Mouse (Mus musculus): ENCODE results near the gene Olfr196. TPM values are rescaled to one million over a fixed set of nuclear protein-coding genes. Genes with fewer than 3 reads are reported as not detected.
"Not testable (repeated sequence)": the region's sequence is repeated elsewhere in the genome, so short reads cannot be mapped to it uniquely, and the experiment has no call there.

Olfr196 gene
- not detected in 2 replicates for polyA plus RNA-seq (2014; fragmentation: Nextera tagmentation; extraction: Ambion mirVana)

GRCm38 (mm10) chr16:59170354-59170753 lies at the start of gene Olfr196:
Olfr196 (minus strand) TSS chr16:59170454.
- no peak for DNase-seq (ENCODE audit: low spot score)
- 64% methylated on average over 3 of the region's 3 CpGs for WGBS
- no peaks in the 10 kb centered on the region for H3K9me3 ChIP-seq (replicated peaks; ENCODE audit: control insufficient read depth, low read length)
- H3K4me1 ChIP-seq (ENCODE audit: control insufficient read depth, insufficient read depth, low read length) = no peaks in the 10 kb centered on the region
- H3K4me2 ChIP-seq (ENCODE audit: low read depth, low read length) = no peak within 1 kb of the TSS
- no peaks in the 10 kb centered on the region for H3K27me3 ChIP-seq (ENCODE audit: control insufficient read depth, insufficient read depth, low read length)
- no peak within 1 kb of the TSS for H3K4me3 ChIP-seq (ENCODE audit: low read depth, low read length)
- H3K36me3 ChIP-seq (replicated peaks; ENCODE audit: control insufficient read depth, insufficient read depth, low read depth, low read length) = no peaks in the 10 kb centered on the region
- no peak within 1 kb of the TSS for H3K9ac ChIP-seq (replicated peaks; ENCODE audit: low read length)
- ATAC-seq (replicated peaks; ENCODE audit: insufficient number of reproducible peaks, low FRiP score, low TSS enrichment, low read depth) = no peak
- no peak within 1 kb of the TSS for H3K27ac ChIP-seq (replicated peaks; ENCODE audit: low read depth, low read length)

GRCm38 (mm10) chr16:59219667-59220066 lies 49.4 kb upstream of the Olfr196 start, which contains the start of gene Olfr199:
Olfr199 (minus strand) TSS chr16:59219767.
- not testable (repeated sequence) for ATAC-seq (replicated peaks; ENCODE audit: insufficient number of reproducible peaks, low FRiP score, low TSS enrichment, low read depth); H3K4me1 ChIP-seq (ENCODE audit: control insufficient read depth, insufficient read depth, low read length); H3K27ac ChIP-seq (replicated peaks; ENCODE audit: low read depth, low read length); H3K27me3 ChIP-seq (ENCODE audit: control insufficient read depth, insufficient read depth, low read length); H3K9me3 ChIP-seq (replicated peaks; ENCODE audit: control insufficient read depth, low read length); H3K4me2 ChIP-seq (ENCODE audit: low read depth, low read length); H3K9ac ChIP-seq (replicated peaks; ENCODE audit: low read length); H3K36me3 ChIP-seq (replicated peaks; ENCODE audit: control insufficient read depth, insufficient read depth, low read depth, low read length); DNase-seq (ENCODE audit: low spot score); H3K4me3 ChIP-seq (ENCODE audit: low read depth, low read length)
- 71% methylated on average over 1 of the region's 1 CpGs for WGBS

GRCm38 (mm10) chr16:59217861-59218260 lies 47.6 kb upstream of the Olfr196 start:
- not testable (repeated sequence) for H3K9me3 ChIP-seq (replicated peaks; ENCODE audit: control insufficient read depth, low read length); H3K36me3 ChIP-seq (replicated peaks; ENCODE audit: control insufficient read depth, insufficient read depth, low read depth, low read length); H3K4me2 ChIP-seq (ENCODE audit: low read depth, low read length); DNase-seq (ENCODE audit: low spot score); ATAC-seq (replicated peaks; ENCODE audit: insufficient number of reproducible peaks, low FRiP score, low TSS enrichment, low read depth); H3K4me1 ChIP-seq (ENCODE audit: control insufficient read depth, insufficient read depth, low read length); H3K27ac ChIP-seq (replicated peaks; ENCODE audit: low read depth, low read length); H3K27me3 ChIP-seq (ENCODE audit: control insufficient read depth, insufficient read depth, low read length); H3K4me3 ChIP-seq (ENCODE audit: low read depth, low read length); H3K9ac ChIP-seq (replicated peaks; ENCODE audit: low read length)
- WGBS = 91% methylated on average over 3 of the region's 3 CpGs

GRCm38 (mm10) chr16:59203433-59203832 lies 33.2 kb upstream of the Olfr196 start, which contains the start of gene Olfr198:
Olfr198 (minus strand) TSS chr16:59203533.
- H3K27ac ChIP-seq (replicated peaks; ENCODE audit: low read depth, low read length); H3K36me3 ChIP-seq (replicated peaks; ENCODE audit: control insufficient read depth, insufficient read depth, low read depth, low read length); ATAC-seq (replicated peaks; ENCODE audit: insufficient number of reproducible peaks, low FRiP score, low TSS enrichment, low read depth); H3K9me3 ChIP-seq (replicated peaks; ENCODE audit: control insufficient read depth, low read length); H3K4me3 ChIP-seq (ENCODE audit: low read depth, low read length); H3K4me1 ChIP-seq (ENCODE audit: control insufficient read depth, insufficient read depth, low read length); H3K27me3 ChIP-seq (ENCODE audit: control insufficient read depth, insufficient read depth, low read length); DNase-seq (ENCODE audit: low spot score); H3K4me2 ChIP-seq (ENCODE audit: low read depth, low read length); H3K9ac ChIP-seq (replicated peaks; ENCODE audit: low read length): not testable (repeated sequence)
- WGBS = 73% methylated on average over 1 of the region's 1 CpGs

- H3K9me3 ChIP-seq (replicated peaks; ENCODE audit: control insufficient read depth, low read length) = no peaks in the 10 kb centered on the region
- no peak overlapping the region for H3K9ac ChIP-seq (replicated peaks; ENCODE audit: low read length)
- no peaks in the 10 kb centered on the region for H3K4me1 ChIP-seq (ENCODE audit: control insufficient read depth, insufficient read depth, low read length)
- whole genome bisulfite sequencing = 83% methylated on average over 2 of the region's 2 CpGs
- DNase-seq (ENCODE audit: low spot score) (no peak), ATAC-seq (replicated peaks; ENCODE audit: insufficient number of reproducible peaks, low FRiP score, low TSS enrichment, low read depth) (no peak)
- no peaks in the 10 kb centered on the region for H3K36me3 ChIP-seq (replicated peaks; ENCODE audit: control insufficient read depth, insufficient read depth, low read depth, low read length)
- no peak overlapping the region for H3K4me3 ChIP-seq (ENCODE audit: low read depth, low read length)
- H3K27me3 ChIP-seq (ENCODE audit: control insufficient read depth, insufficient read depth, low read length) = no peaks in the 10 kb centered on the region
- H3K4me2 ChIP-seq (ENCODE audit: low read depth, low read length) = no peak overlapping the region
- no peak overlapping the region for H3K27ac ChIP-seq (replicated peaks; ENCODE audit: low read depth, low read length)
Observed at GRCm38 (mm10) chr16:59151996-59152395, 18.3 kb downstream of the Olfr196 start.

- Histone ChIP-seq H3K36me3 (replicated peaks; ENCODE audit: control insufficient read depth, insufficient read depth, low read depth, low read length) (no peaks in the 10 kb centered on the region), H3K27me3 (ENCODE audit: control insufficient read depth, insufficient read depth, low read length) (no peaks in the 10 kb centered on the region), H3K4me2 (ENCODE audit: low read depth, low read length) (no peak within 1 kb of the TSS), H3K9ac (replicated peaks; ENCODE audit: low read length) (no peak within 1 kb of the TSS), H3K4me3 (ENCODE audit: low read depth, low read length) (no peak within 1 kb of the TSS), H3K27ac (replicated peaks; ENCODE audit: low read depth, low read length) (no peak within 1 kb of the TSS), H3K9me3 (replicated peaks; ENCODE audit: control insufficient read depth, low read length) (no peaks in the 10 kb centered on the region), H3K4me1 (ENCODE audit: control insufficient read depth, insufficient read depth, low read length) (no peaks in the 10 kb centered on the region)
- ATAC-seq (replicated peaks; ENCODE audit: insufficient number of reproducible peaks, low FRiP score, low TSS enrichment, low read depth) (no peak), DNase-seq (ENCODE audit: low spot score) (no peak)
- 86% methylated on average over 1 of the region's 1 CpGs for WGBS
Observed at GRCm38 (mm10) chr16:59146746-59147145, 23.5 kb downstream of the Olfr196 start, which contains the start of gene Olfr195. Olfr195 (plus strand) TSS chr16:59147046.

- H3K9ac ChIP-seq (replicated peaks; ENCODE audit: low read length) = no peak overlapping the region
- no peak for ATAC-seq (replicated peaks; ENCODE audit: insufficient number of reproducible peaks, low FRiP score, low TSS enrichment, low read depth)
- H3K4me2 ChIP-seq (ENCODE audit: low read depth, low read length) = no peak overlapping the region
- H3K4me1 ChIP-seq (ENCODE audit: control insufficient read depth, insufficient read depth, low read length) = no peaks in the 10 kb centered on the region
- H3K4me3 ChIP-seq (ENCODE audit: low read depth, low read length) = no peak overlapping the region
- H3K9me3 ChIP-seq (replicated peaks; ENCODE audit: control insufficient read depth, low read length) = no peaks in the 10 kb centered on the region
- DNase-seq (ENCODE audit: low spot score) = no peak
- H3K27ac ChIP-seq (replicated peaks; ENCODE audit: low read depth, low read length) = no peak overlapping the region
- no peaks in the 10 kb centered on the region for H3K27me3 ChIP-seq (ENCODE audit: control insufficient read depth, insufficient read depth, low read length)
- H3K36me3 ChIP-seq (replicated peaks; ENCODE audit: control insufficient read depth, insufficient read depth, low read depth, low read length) = no peaks in the 10 kb centered on the region
Observed at GRCm38 (mm10) chr16:59141105-59141504, 29.1 kb downstream of the Olfr196 start.

GRCm38 (mm10) chr16:59130740-59131139 lies 39.5 kb downstream of the Olfr196 start:
- WGBS = 78% methylated on average over 1 of the region's 1 CpGs
- Histone ChIP-seq H3K36me3 (replicated peaks; ENCODE audit: control insufficient read depth, insufficient read depth, low read depth, low read length) (no peaks in the 10 kb centered on the region), H3K4me3 (ENCODE audit: low read depth, low read length) (no peak overlapping the region), H3K9me3 (replicated peaks; ENCODE audit: control insufficient read depth, low read length) (no peaks in the 10 kb centered on the region), H3K9ac (replicated peaks; ENCODE audit: low read length) (no peak overlapping the region), H3K4me2 (ENCODE audit: low read depth, low read length) (no peak overlapping the region), H3K27me3 (ENCODE audit: control insufficient read depth, insufficient read depth, low read length) (no peaks in the 10 kb centered on the region), H3K27ac (replicated peaks; ENCODE audit: low read depth, low read length) (no peak overlapping the region), H3K4me1 (ENCODE audit: control insufficient read depth, insufficient read depth, low read length) (no peaks in the 10 kb centered on the region)
- DNase-seq (ENCODE audit: low spot score) = no peak
- no peak for ATAC-seq (replicated peaks; ENCODE audit: insufficient number of reproducible peaks, low FRiP score, low TSS enrichment, low read depth)
